Mouse (Mus musculus) liver, embryonic 14.5 days (tissue): ENCODE measurements at regions not wholly inside any gene's neighbourhood (a gene's known extent, or its start where the extent isn't known, plus 50 kb on each side); places are given as distances from the start of the nearest gene placed in this dataset.

Experiments
- CTCF ChIP-seq: IDR thresholded peaks from 2 replicates; pipeline ENCODE4 v1.5.1; 2016; ENCODE audit warnings: antibody characterized with exemption, low read depth, control low read depth
- EP300 ChIP-seq: IDR thresholded peaks from 2 replicates; pipeline ENCODE4 v1.6.1; 2016; ENCODE audit warnings: antibody characterized with exemption, low read depth

GRCm38 (mm10) chr3:35404492-35405390, 349.2 kb upstream of the Atp11b start:
- TF ChIP-seq CTCF (no peak), EP300 (no peak)
